Mouse (Mus musculus): Measurements from ENCODE around the gene Rps11.

DNA sequence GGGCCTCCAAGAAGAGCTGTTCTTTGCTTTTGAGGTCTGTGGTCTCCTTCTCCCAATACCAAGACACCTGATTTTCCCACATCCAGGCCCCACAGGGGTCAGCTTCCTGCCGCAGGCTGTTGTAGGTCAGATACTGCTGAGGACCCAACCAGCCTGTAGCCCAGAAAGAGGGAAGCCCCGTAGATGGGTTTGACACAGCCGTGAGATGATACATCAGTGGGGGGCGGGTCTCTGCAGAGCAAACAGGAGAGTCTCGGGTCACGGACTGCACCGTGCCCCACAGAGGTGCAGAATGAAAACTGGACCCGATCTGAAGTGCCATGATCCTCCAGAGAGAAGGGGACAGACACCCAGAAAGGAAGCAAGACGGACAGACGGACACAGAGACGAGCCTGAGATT is 21.8 kb downstream of the Rps11 start:
- TF ChIP-seq TAL1 (IDR thresholded peaks at IDR 0.05; ENCODE audit: low read length) (no peak), GATA1 (IDR thresholded peaks at IDR 0.05; ENCODE audit: low read length) (no peak)
